Mouse (Mus musculus): ENCODE data around the gene Tbxas1.
A peak's percentile ranks its signal among the peaks of the same experiment; 100 is the strongest.

Gene Tbxas1

DNA sequence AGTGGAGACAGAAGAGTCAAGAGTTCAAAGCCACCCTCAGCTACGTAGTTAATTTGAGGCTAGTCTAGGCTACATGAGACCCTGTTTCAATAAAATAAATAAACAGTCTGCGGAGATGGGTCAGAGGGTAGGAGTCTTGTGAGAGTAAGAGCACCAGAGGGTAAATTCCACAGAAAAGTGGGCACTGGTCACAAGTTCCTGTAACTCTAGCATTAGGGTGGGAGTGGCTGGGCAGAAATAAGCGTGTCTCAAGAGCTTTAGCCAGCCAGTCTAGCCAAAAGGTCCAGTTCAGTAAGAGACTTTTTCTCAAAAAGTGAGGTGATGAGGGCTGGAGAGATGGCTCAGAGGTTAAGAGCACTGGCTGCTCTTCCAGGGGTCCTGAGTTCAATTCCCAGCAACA lies 18.4 kb downstream of the Tbxas1 start:
- DNase-seq (ENCODE audit: low spot score in 2 of 2) = no peak

GRCm38 (mm10) chr6:38900073-38900472 lies 24.9 kb downstream of the Tbxas1 start:
- DNase-seq (ENCODE audit: low spot score in 2 of 2) = no peak

GRCm38 (mm10) chr6:38900479-38901126 lies 25.4 kb downstream of the Tbxas1 start:
- DNase-seq (ENCODE audit: low spot score in 2 of 2) = no peak

GRCm38 (mm10) chr6:38901152-38901551 lies 25.9 kb downstream of the Tbxas1 start:
- no peak for DNase-seq (ENCODE audit: low spot score in 2 of 2)

DNA sequence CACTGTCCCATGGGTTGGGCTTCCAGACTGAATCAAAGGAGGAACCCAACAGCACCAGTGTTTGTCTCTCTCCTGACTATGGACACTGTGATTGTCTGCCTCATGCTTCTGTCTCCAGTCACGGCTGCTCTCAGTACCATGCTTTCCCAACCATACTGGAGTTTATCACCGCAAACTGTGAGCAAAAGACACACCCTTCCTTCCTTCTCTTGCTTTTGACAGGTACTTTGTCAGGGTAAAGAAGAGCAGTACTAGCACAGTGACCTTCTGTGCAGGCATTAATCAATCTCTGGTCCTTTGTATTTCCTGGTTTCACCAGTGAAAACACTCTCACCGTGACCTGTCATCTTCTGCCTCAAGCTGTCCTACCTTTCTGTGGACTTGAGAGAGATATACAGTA lies 26.4 kb downstream of the Tbxas1 start:
- no peak for DNase-seq (ENCODE audit: low spot score in 2 of 2)

- DNase-seq (ENCODE audit: low spot score in 2 of 2) = no peak
Measured at GRCm38 (mm10) chr6:38902820-38903439, 27.7 kb downstream of the Tbxas1 start.

DNA sequence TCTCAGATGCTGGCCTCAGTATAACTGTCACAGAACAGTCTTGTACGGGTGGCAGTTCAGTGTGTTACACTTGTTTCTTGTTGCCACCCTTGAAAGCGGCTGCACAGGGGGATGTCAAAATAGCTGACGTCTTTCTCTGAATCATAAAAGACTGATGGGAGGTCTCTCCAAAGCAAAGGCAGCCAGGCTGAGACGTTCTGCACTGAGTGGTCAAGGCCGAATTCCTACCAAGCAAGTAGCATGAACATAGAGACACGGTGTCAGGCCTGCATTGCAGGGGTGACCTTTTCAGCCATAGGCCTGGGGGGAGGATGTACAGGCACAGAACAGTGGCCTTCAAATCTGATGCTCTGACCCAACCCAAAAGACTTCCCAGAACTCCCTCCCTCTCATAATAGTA lies 30.8 kb downstream of the Tbxas1 start:
- DNase-seq (ENCODE audit: low spot score in 2 of 2) = no peak

DNA sequence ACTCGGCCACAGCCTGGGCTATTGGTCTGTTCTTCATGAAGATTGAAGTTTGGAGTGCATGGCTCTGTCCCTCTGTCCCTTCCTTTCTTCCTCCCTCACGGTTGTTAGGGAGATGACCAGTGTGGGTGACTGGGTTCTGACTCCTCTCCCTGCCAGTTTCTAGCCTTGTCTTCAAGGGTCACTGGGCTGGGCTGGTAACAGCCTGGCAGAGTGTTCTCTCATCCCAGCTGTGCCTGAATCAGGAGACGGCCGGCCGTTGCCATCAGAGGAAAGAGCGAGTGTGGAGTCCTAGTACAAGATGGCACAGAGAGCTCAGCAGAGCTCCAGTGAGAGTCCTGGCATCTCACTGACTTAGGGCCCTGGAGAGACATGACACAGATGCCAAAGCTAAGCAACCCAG lies 33.2 kb downstream of the Tbxas1 start:
- no peak for DNase-seq (ENCODE audit: low spot score in 2 of 2)

DNA sequence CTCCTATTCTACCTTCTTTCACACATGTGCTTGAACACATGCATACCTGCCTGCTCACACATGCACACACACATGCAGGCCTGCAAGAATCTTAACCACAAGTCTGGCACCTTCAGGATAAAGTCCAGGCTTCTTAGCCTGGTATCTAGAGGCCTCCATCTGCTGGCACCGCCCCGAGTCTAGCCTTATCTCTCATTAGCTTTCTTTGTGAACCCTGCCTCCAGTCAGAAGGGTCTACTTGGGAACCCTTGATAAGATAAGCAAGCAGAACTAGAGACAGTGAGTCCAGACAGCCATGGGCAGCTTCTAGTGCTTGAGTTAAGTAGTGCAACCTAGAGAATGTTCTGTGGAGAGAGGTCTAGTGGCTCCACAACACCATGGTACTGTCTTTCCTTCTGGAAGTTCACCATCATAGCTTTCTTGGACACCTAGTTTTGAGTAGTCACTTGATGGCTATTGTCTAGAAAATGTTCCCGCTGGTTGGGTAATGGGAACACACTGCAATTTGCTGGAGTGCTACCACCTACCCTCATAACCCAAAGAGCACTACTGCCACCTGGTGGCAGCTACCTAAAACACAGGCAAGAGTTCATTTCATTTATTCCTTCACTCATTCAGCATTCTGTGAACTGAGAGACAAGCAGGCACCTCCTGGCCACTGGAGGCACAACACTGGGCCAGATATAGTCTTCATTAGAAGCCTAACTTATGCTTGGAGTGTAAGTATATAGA lies 35.8 kb downstream of the Tbxas1 start:
- peak; percentile 45 to 71 for DNase-seq (ENCODE audit: low spot score in 2 of 2)

GRCm38 (mm10) chr6:38912121-38912660 lies 37.0 kb downstream of the Tbxas1 start:
- no peak for DNase-seq (ENCODE audit: low spot score in 2 of 2)

GRCm38 (mm10) chr6:38912845-38913244 lies 37.6 kb downstream of the Tbxas1 start:
- no peak for DNase-seq (ENCODE audit: low spot score in 2 of 2)

GRCm38 (mm10) chr6:38913386-38914042 lies 38.3 kb downstream of the Tbxas1 start:
- DNase-seq (ENCODE audit: low spot score in 2 of 2) = no peak

DNA sequence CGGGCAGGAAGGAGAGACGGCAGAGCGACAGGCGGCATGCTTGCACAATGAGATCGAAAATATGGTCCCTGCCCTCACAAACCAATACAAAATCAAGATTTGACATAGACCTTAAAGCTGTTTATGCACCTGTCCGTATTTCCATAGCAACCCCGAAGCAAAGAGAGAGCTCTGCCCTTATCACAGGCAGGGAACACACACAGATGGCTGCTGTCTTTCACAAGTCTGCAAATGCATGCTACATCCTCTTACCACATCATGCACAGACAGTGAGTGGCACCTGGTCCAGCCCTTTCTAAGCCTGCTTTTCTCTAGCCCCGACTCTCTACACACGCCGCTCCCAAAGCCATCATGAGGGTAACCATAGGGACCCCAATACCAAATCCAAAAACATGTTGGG lies 39.0 kb downstream of the Tbxas1 start:
- DNase-seq (ENCODE audit: low spot score in 2 of 2) = no peak

- DNase-seq (ENCODE audit: low spot score in 2 of 2) = no peak
Measured at GRCm38 (mm10) chr6:38915776-38916175, 40.6 kb downstream of the Tbxas1 start.

DNA sequence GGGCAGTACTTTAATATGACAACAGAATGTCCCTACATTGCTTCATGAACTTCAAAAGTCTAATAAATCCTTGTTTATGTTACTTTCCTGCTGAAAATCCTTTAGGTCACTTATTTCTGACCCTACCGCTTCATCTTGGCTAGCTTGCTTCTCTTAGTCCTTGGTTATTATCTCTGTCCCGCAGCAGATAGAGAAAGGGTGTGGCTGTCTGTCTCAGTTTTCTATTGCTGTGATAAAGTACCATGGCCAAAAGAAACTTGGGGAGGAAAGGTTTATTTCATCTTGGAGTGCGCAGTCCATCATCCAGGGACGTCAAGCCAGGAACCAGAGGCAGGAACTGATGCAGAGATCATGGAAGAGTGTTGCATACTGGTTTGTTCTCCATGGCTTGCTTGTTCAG lies 41.4 kb downstream of the Tbxas1 start:
- no peak for DNase-seq (ENCODE audit: low spot score in 2 of 2)

DNA sequence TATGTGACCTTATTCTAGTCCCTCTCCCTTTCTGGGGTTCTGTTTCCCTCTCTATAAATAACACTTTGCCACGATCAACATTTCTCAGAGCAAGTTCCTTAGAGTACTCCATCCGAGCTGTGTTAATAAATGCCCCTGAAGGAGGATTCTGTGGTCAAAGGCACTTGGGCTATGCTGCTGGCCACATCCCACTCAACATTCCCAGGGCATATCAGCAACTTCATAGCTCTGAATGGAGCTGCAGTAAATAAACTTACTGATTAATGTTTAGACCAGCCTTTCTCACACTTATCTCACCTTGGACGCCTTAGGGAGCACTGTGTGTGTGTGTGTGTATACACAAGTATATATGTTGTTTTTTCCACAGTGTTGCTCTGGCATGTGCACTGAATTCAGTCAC lies 42.2 kb downstream of the Tbxas1 start:
- DNase-seq (ENCODE audit: low spot score in 2 of 2) = no peak

DNA sequence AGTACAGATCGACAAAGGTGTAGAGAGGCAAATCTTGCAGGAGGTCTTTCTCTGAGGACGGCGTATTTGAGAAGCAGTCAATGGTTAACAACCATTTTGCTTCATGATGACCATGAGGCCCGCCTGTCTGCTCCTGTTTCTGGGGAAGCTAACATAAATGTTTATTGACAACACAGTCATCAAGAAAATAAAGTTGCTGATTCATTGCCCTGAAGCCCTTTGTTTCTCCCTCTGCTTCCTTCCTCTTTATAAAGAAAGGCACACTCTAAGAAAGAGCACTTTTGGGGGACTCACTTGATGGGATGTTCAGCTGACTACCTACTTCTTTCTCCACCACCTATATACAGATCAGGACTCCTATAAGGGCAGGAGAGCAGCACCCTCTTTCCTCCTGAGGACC lies 43.5 kb downstream of the Tbxas1 start:
- no peak for DNase-seq (ENCODE audit: low spot score in 2 of 2)

- no peak for DNase-seq (ENCODE audit: low spot score in 2 of 2)
Measured at GRCm38 (mm10) chr6:38919135-38919740, 44.0 kb downstream of the Tbxas1 start.

GRCm38 (mm10) chr6:38920141-38920540 lies 44.9 kb downstream of the Tbxas1 start:
- no peak for DNase-seq (ENCODE audit: low spot score in 2 of 2)

DNA sequence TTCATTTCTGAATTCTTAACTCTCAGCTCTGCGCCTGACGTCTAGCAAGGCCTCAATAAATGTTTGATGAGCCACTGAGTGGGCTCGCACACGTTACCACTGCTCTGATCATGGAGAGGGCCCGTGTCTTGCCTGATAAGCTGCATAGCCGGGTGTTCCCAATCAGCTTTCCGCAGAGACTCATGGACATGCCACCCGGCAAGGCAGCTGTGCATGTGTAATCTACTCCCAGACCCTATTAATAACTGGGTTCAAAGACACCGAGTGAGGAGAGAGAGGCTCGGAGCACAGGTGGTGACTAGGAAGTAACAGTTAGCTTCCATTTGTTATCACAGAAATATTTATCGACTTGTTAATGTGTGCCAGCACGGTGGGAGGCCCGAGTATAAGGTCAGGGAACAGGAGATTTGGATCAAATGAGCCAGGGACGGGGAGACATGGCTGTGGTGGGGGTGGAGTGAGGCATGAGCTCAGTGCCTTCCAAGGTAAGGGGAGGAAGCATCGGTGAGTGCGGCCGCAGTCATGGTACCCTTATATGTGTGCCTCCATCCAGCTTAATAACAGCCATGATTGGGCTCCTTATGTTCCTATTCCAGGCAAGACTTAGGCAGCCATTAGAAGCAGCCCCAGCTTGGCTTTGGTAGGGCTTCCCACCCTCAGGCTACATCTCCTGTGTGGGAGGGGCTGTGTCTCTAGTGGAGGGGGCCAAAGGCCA lies 46.0 kb downstream of the Tbxas1 start:
- DNase-seq (ENCODE audit: low spot score in 2 of 2) = no peak

GRCm38 (mm10) chr6:38921810-38922116 lies 46.6 kb downstream of the Tbxas1 start:
- DNase-seq (ENCODE audit: low spot score in 2 of 2) = no peak
